Comparison of ENCODE assay signal across 8 mouse cellular contexts in the genomic region with DNA sequence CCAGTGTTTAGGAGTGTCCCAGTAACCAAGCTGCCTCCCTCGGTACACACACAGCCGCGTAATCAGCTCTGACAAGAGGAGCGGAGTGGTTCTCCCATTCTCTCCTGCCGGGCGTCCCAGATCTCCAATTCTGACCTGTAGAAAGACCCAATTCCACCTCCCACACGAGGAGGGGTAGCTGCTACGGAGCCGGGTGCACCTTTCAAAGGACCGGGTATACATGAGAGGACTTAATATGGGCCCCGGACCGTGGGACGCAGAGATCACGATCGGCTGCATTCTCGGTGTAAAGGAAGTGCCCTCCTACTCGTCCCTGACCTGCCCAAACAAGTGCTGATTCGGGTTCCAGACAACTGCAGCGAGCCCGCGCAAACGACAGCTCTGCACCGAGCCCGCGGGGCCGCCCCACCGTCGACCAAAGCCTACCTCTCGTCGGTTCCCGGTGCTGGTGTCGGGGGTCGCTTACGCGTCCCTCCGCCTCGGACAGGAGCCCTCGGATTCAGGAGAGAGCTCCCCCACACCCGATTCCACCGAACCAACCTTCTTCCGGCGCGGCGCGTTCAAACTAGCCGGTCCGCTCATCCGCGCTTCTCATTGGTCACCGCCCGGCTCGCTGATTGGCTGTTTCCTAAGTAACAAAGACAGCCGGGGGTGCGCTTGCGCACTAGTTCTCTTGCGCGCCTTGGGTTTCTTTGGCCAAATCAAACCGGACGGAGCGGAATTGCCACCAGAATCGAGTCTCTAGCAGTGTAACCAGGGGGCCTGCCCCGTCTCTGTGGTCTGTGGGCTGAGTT. TPM values are rescaled to one million over a fixed set of nuclear protein-coding genes. Genes with fewer than 3 reads are reported as not detected.
DNase-seq lines count a peak whose midpoint lies in the region; ATAC-seq and TF ChIP-seq lines count a peak whose summit lies in the region.

Gene Kif18b (minus strand): TSS at position 568 of the 794 bp plus-strand sequence.

- DNase-seq in ZHBTc4 (ENCODE audit: low read depth, low spot score) = peak; percentile 99
- peak; percentile 96 for DNase-seq in gastrocnemius, adult 2 months
- DNase-seq in hindbrain, postnatal 0 days (ENCODE audit: low spot score) = peak; percentile 98
- DNase-seq in left cerebral cortex, adult 2 months (ENCODE audit: extremely low spot score in 1 of 2, low spot score in 2 of 2) = peak; percentile 89 to 90
- peak; percentile 96 to 97 for DNase-seq in right cerebral cortex, adult 2 months (ENCODE audit: low spot score in 2 of 2)
- peak; percentile 95 for DNase-seq in urinary bladder, postnatal 14 days (ENCODE audit: low spot score)

- H3K36me3 ChIP-seq in hindbrain, postnatal 0 days (ENCODE audit: insufficient read depth, low read length) = no peaks in the 10 kb centered on the region

- peak; percentile 95 for ATAC-seq in common myeloid progenitor, adult 5-6 weeks (replicated peaks; ENCODE audit: low read depth, poor library complexity, severe bottlenecking)
- ATAC-seq in hindbrain, postnatal 0 days = peak; percentile 96
- ATAC-seq in megakaryocyte, adult 5-6 weeks (ENCODE audit: poor library complexity, severe bottlenecking) = peak; percentile 98

- H3K9ac ChIP-seq in hindbrain, postnatal 0 days (replicated peaks; ENCODE audit: low read length) = peak within 1 kb of the TSS; percentile 10; the same call in 1 of the 2 replicates

- no peaks in the 10 kb centered on the region for H3K4me1 ChIP-seq in hindbrain, postnatal 0 days (ENCODE audit: insufficient read depth, low read length)

- peak within 1 kb of the TSS; percentile 85 for H3K4me3 ChIP-seq in gastrocnemius, adult 2 months
- H3K4me3 ChIP-seq in hindbrain, postnatal 0 days (ENCODE audit: low read length) = peak within 1 kb of the TSS; percentile 53
- peak within 1 kb of the TSS; percentile 69 for H3K4me3 ChIP-seq in left cerebral cortex, adult 2 months

- peak within 1 kb of the TSS; percentile 71 for H3K4me2 ChIP-seq in hindbrain, postnatal 0 days (ENCODE audit: low read depth, low read length)

- H3K9me3 ChIP-seq in hindbrain, postnatal 0 days (ENCODE audit: low read length) = no peaks in the 10 kb centered on the region

- WGBS in hindbrain, postnatal 0 days = under 1% methylated on average over 62 of the region's 62 CpGs

- intact Hi-C loops in gastrocnemius, adult 2 months (cut with DNase I) = no loop called here
- intact Hi-C loops in left cerebral cortex, adult 2 months (cut with DNase I) = loop anchor here (2.0 kb wide), 1 partner anchor 22 kb away; the partner anchor contains the start of gene C1ql1

- no peaks in the 10 kb centered on the region for H3K27me3 ChIP-seq in hindbrain, postnatal 0 days (ENCODE audit: insufficient read depth, low read length)

- peak within 1 kb of the TSS; percentile 80 for H3K27ac ChIP-seq in gastrocnemius, adult 2 months
- peak within 1 kb of the TSS; percentile 67 for H3K27ac ChIP-seq in hindbrain, postnatal 0 days
- H3K27ac ChIP-seq in left cerebral cortex, adult 2 months = peak within 1 kb of the TSS; percentile 73

- TF ChIP-seq CTCF in gastrocnemius, adult 2 months (IDR thresholded peaks at IDR 0.05) = no peak
- no peak for TF ChIP-seq CTCF in hindbrain, postnatal 0 days (IDR thresholded peaks at IDR 0.05; ENCODE audit: low read depth)
- no peak for TF ChIP-seq CTCF in left cerebral cortex, adult 2 months (IDR thresholded peaks at IDR 0.05)

RNA-seq across cellular contexts. Expression of gene Kif18b, which starts in this region (rescaled TPM):
- total RNA-seq in common myeloid progenitor, adult 5-6 weeks (2017) = 16.2 and 17.3 TPM in 2 replicates
- not detected for total RNA-seq in gastrocnemius, adult 2 months (2021)
- total RNA-seq in hindbrain, postnatal 0 days (2014; rRNA removed) = 9.2 and 11.7 TPM in 2 replicates
- polyA plus RNA-seq in hindbrain, postnatal 0 days (2015; fragmentation: Nextera tagmentation; extraction: Ambion mirVana) = 1.9 and 2.1 TPM in 2 replicates
- not detected for total RNA-seq in left cerebral cortex, adult 2 months (2021)
- total RNA-seq in megakaryocyte, adult 5-6 weeks (2015) = 22.1 and 24.9 TPM in 2 replicates
- total RNA-seq in megakaryocyte, adult 5-6 weeks (2017) = 23.2 and 25.4 TPM in 2 replicates

Comparison
In these comparisons a context has a peak if more than half of its experiments do, and no peak if none do; other contexts are left out.
1. Peak in every context shown above with its lines: DNase-seq, ATAC-seq, H3K4me3 ChIP-seq and H3K27ac ChIP-seq.
2. Peak in DNase-seq, H3K4me3 ChIP-seq and H3K27ac ChIP-seq in gastrocnemius, adult 2 months; RNA of the gene not detected or under 1 TPM.
3. Peak in DNase-seq, H3K4me3 ChIP-seq and H3K27ac ChIP-seq in left cerebral cortex, adult 2 months; RNA of the gene not detected or under 1 TPM.